Mouse (Mus musculus) thymus, postnatal 10 days (tissue): ENCODE measurements around the gene Gramd1c.

Source experiments
- DNase-seq, 2 experiments: peaks; one replicate each; pipeline ENCODE4 v3.0.0; 2021; ENCODE audit warnings: low spot score in 2 of 2

Gene Gramd1c

GRCm38 (mm10) chr16:43958038-43958437 lies 105.1 kb downstream of the Gramd1c start:
- no peak for DNase-seq

GRCm38 (mm10) chr16:43954913-43955312 lies 108.2 kb downstream of the Gramd1c start:
- peak in 1 of 2 experiments; percentile 27 for DNase-seq

GRCm38 (mm10) chr16:43951591-43951990 lies 111.6 kb downstream of the Gramd1c start:
- no peak for DNase-seq

- DNase-seq = no peak
Observed at GRCm38 (mm10) chr16:43945869-43946268, 117.3 kb downstream of the Gramd1c start.

- DNase-seq = no peak
Observed at GRCm38 (mm10) chr16:43945351-43945750, 117.8 kb downstream of the Gramd1c start.

- no peak for DNase-seq
Observed at GRCm38 (mm10) chr16:43940846-43941245, 122.3 kb downstream of the Gramd1c start.

GRCm38 (mm10) chr16:43935892-43936291 lies 127.3 kb downstream of the Gramd1c start:
- DNase-seq = no peak

- DNase-seq = no peak
Observed at GRCm38 (mm10) chr16:43935367-43935766, 127.8 kb downstream of the Gramd1c start.

- DNase-seq = no peak
Observed at GRCm38 (mm10) chr16:43934856-43935255, 128.3 kb downstream of the Gramd1c start.

GRCm38 (mm10) chr16:43933041-43933440 lies 130.1 kb downstream of the Gramd1c start:
- DNase-seq = no peak

GRCm38 (mm10) chr16:43932319-43932718 lies 130.8 kb downstream of the Gramd1c start:
- no peak for DNase-seq

GRCm38 (mm10) chr16:43931502-43931901 lies 131.6 kb downstream of the Gramd1c start:
- DNase-seq = no peak

- no peak for DNase-seq
Observed at GRCm38 (mm10) chr16:43930577-43930976, 132.6 kb downstream of the Gramd1c start.
